Mouse (Mus musculus) E14TG2a.4 (cell line): ENCODE measurements around the gene Cstad.

Experiments
- H3K27me3 ChIP-seq: 2 replicates; pipeline ENCODE4 v1.6.1; 2014; ENCODE audit warnings: low read length, control low read depth; ENCODE audit not compliant: insufficient read depth
- H3K36me3 ChIP-seq: 2 replicates; pipeline ENCODE4 v1.6.1; 2014; ENCODE audit warnings: low read length, control low read depth; ENCODE audit not compliant: insufficient read depth
- H3K4me1 ChIP-seq: replicated peaks from 2 replicates; pipeline ENCODE4 v1.6.1; 2014; ENCODE audit warnings: low read depth, low read length, control low read depth
- H3K4me3 ChIP-seq: replicated peaks from 2 replicates; pipeline ENCODE4 v1.5.1; 2014; ENCODE audit warnings: mild to moderate bottlenecking, low read length
- H3K9me3 ChIP-seq: 2 replicates; pipeline ENCODE4 v1.6.1; 2014; ENCODE audit warnings: low read length, control low read depth
- CTCF ChIP-seq: conservative IDR thresholded peaks from 2 replicates; pipeline ENCODE4 v1.5.1; 2014; ENCODE audit warnings: low read length
- NANOG ChIP-seq: IDR thresholded peaks from 2 replicates; pipeline ENCODE4 v1.6.1; 2014; ENCODE audit warnings: borderline replicate concordance, low read length, mixed read lengths
- POU5F1 ChIP-seq: IDR thresholded peaks from 2 replicates; pipeline ENCODE4 v1.6.1; 2014; ENCODE audit warnings: low read length, borderline replicate concordance

Cstad gene

DNA sequence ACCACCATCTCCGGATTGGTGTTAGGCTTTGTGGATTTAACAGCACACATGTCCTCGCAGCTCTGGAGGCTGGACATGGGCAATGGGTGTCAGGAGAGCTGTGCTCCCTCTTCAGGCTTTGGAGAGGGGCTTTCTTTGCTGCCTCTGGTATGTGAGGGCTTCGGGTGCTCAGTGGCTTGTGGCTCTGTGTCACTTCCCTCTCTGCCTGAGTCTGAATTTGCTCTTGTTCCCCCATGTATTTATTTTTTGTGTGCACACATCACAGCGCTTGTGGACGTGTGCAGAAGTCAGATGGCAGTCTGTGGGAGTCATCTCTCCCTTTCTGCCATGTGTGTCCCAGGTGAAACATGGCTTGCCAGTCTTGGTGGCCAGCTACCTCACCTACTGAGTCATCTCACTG is 60.9 kb downstream of the Cstad start:
- Histone ChIP-seq H3K36me3 (no peaks in the 10 kb centered on the region), H3K4me3 (no peak overlapping the region), H3K9me3 (peaks cover 10% of the 10 kb centered on the region; the same call in 1 of the 2 replicates), H3K4me1 (peaks cover 63% of the 10 kb centered on the region), H3K27me3 (peaks cover 62% of the 10 kb centered on the region)
- TF ChIP-seq CTCF = no peak
- no peak for TF ChIP-seq NANOG
- no peak for TF ChIP-seq POU5F1

DNA sequence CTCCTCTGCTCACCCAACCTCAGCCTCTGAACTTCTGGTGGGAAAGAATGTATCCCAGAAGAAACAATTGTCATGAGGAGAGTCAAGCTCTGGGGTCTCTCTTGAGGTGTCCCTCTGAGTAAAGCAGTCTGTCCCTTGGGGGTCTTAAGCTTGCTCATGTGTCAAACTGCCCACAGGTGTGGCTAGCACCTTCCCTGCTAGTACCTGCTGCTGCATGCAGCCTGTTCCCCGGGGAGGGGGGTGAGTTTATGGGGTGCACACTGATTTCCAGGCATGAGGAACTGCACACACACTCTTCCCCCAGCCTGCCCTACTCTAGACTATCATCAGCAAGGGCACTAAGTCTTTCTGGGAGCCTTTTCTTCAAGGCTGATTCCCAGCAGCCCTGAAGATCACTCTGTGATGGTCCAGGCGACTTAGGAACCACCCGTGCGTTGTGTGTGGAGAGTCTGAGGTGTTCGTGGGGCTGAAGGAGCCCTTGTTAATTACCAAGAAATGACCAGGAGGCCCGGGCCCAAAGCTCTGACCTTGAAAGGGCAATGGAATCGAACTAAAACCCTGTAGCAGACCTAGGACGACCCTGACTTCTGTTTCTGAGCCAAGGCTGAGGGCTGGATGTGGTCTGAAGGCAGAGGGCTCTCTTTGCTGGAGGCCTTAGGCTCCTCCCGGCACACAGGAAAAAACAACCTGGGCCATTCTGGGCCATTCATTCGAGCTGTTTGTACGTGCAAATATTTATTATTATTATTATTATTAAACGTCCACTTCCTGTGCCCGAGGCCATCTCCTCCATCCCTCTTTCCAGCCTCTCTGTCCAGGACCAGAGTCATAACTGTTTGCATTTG is 62.1 kb downstream of the Cstad start:
- H3K36me3 ChIP-seq = no peaks in the 10 kb centered on the region
- TF ChIP-seq POU5F1 (no peak), NANOG (no peak), CTCF (no peak)
- H3K4me1 ChIP-seq = peaks cover 69% of the 10 kb centered on the region
- H3K9me3 ChIP-seq = peaks cover 10% of the 10 kb centered on the region; the same call in 1 of the 2 replicates
- H3K4me3 ChIP-seq = peak overlapping the region; percentile 80
- H3K27me3 ChIP-seq = peaks cover 63% of the 10 kb centered on the region

DNA sequence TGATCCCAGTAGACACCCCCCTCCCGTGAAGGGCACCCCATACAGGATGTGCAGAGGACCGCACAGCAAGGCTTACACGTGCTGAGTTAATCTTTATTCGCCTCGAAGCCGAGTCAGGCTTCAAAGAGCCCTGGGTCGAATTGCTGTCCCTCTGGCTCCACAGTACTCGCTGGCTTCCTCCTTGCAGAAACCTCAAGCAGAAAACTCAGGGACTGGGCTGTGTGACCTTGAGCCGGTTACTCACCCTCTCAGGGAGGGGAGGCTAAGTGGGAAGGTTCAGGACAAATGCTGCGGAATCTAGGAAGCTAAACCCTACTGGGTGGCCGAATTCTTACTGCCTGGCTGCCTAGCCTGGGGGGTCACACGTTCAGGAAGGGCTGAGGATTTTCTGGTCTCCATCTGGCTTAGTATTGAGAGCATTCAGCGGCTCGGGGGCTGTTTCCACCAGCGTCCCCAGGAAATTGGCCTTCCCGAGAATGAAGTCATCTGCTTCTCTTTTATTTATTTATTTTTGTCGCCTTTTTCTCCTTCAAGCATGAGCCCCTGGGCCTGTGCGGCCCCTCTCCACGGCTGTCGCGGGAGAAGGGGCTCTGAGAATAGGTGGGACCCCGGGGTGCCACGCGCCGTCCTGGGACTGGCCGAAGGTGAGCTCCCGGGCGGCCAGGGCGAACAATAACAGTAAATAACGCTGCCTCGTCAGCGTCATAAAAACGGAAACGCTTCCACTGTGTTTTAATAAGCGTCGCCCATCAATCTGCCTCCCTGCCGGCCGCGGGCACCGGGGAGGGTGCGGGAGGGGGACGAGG is 63.0 kb downstream of the Cstad start:
- peaks cover 69% of the 10 kb centered on the region for H3K27me3 ChIP-seq
- H3K4me3 ChIP-seq = peak overlapping the region; percentile 80
- H3K9me3 ChIP-seq = peaks cover 10% of the 10 kb centered on the region; the same call in 1 of the 2 replicates
- peaks cover 60% of the 10 kb centered on the region for H3K4me1 ChIP-seq
- TF ChIP-seq NANOG (no peak), POU5F1 (no peak), CTCF (no peak)
- no peaks in the 10 kb centered on the region for H3K36me3 ChIP-seq

DNA sequence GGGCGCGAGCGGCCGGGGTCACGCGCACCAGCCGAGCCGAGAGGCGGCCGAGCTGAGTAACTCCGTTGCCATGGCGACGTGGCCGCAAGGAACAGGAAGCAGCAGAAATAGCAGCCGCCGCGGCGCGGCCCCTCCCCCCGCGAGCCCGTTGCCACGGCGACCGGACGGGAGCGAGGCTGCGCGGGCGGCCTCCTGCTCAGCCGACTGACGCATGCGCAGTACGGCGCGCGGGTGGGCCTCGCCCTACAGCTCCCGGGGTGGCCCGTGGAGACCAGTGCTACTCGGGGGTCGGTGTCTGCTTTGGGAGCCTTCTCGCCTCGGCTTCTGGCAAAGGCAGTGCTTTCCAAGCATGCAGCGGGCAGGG is 63.6 kb downstream of the Cstad start:
- Histone ChIP-seq H3K36me3 (no peaks in the 10 kb centered on the region), H3K9me3 (peaks cover 9% of the 10 kb centered on the region; the same call in 1 of the 2 replicates), H3K4me3 (peak overlapping the region; percentile 80), H3K27me3 (peaks cover 64% of the 10 kb centered on the region), H3K4me1 (peaks cover 55% of the 10 kb centered on the region)
- TF ChIP-seq POU5F1 (no peak), NANOG (no peak), CTCF (no peak)
